Mouse (Mus musculus) kidney, adult 11 months (tissue): Measurements from ENCODE around the gene Rassf3.

ENCODE experiments used
- DNase-seq: peaks from one replicate; pipeline ENCODE4 v3.0.0; 2022

Gene Rassf3

DNA sequence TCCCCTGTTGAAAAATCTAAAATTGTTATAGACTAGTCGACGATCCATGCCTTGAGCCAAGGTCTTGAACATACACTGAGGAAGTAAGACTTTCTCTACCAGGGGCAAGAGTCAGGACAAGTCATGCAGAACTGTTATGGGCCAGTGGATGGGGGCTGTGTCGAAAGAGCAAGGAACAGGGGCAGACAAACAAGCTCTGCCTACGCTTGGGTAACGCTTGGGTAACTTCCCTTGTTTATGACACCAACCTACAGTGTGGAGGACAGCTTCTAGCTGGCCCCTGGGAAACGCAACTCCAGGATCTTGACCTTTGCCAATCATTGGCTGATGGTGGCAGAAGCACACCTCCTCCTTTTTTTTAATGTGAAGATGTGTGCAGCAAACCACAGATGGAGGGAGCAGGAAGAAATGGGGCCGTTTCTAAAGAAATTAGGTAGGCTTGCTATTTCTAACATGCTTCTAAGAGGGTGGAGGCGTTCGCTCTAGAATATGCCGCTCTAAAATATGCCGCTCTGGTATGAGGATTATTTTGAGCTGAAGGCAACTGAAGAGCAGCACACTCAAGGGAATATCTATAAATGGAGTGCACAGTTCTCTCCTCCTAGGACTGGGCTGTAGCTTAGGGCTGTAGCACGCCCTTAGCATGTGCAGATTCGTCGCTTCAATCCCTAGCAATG is 12.6 kb upstream of the Rassf3 start:
- DNase-seq: peak; percentile 91

DNA sequence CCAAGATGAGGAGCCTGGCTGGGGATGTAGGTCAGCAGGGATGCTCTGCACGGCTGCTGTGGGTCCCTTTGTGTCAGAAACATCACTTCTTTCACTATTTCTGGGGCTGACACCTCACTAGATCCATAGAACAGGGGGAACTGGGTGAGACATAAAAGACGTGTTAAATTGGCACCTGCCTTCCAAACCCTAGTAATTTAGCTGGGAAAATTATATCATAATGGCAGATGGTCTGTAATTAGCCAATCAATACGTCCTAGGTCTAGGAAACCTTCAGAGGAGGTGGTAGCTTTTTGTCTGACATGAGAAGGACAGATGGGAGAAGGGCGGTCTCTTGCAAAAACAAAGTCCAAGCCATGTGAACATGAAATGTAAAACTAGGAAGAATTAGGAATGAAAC is 11.6 kb upstream of the Rassf3 start:
- DNase-seq: no peak

DNA sequence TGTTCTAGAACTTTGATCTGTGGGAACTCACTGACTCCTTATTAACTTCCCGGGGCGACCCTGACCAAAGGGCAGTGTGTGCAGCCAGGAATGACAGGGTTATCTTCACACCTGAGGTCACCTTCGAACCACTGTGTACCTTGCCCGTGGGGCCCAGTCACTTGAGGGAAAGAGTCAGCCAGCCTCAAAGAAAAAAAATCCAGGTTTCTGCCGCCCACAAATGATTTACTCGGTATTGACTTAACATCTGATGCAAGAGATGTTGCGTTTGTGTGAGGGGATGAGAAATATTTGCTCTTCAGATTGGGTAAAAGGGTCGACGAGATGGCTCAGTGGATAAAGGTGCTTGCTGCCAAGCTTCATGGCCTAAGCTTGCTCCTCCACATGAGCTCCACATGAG is 10.2 kb upstream of the Rassf3 start:
- DNase-seq: peak; percentile 86

DNA sequence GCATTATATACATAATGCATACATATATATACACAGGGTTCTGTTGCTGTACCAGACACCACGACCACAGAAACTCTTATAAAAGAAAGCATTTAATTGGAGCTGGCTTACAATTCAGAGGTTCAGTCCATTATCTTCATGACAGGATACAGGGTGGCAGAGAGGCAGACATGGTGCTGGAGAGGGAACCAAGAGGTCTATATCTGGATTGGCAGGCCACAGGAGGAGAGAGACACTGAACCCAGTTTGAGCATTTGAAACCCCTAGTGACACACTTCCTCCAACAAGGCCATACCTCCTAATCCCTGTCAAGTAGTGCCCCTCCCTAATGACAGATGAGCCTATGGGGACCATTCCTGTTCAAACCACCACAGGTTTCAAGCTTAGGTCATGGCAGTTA is 7.2 kb upstream of the Rassf3 start:
- DNase-seq: no peak

DNA sequence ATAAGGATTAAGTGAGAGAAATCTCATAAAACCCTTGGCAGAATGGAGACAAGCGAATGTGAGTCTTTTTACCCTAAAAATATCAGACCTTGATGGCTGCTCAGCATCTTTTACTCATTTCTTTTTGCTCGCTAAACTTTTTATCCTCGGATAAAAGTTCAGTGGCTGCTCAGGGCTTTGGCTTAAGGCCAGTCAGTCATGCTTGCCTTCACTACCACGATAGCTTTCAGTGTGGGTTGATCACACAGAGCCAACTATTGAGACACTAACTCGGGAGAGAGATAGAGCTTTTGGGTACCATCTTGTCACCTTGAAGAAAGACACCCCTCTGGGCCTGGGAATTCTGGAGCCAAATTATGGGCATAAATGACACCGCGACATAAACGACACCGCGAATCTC is 5.0 kb upstream of the Rassf3 start:
- DNase-seq: peak; percentile 40

DNA sequence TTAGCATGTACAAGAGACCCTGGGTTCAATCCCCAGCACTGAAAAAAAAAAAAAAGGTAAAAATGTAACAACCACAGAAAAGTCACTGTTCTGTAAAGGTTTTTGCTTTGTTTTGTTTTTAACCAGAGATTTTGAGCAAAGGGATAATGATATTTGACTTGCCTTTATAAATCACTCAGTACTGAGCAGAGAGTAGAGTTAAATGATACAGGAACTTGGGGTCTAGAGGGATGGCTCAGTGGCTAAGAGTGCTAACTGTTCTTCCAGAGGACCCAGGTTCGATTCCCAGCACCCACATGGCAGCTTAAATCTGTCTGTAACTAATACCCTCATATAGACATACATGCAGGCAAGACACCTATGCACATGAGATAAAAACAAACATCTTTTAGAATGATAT is 3.8 kb upstream of the Rassf3 start:
- no peak for DNase-seq

DNA sequence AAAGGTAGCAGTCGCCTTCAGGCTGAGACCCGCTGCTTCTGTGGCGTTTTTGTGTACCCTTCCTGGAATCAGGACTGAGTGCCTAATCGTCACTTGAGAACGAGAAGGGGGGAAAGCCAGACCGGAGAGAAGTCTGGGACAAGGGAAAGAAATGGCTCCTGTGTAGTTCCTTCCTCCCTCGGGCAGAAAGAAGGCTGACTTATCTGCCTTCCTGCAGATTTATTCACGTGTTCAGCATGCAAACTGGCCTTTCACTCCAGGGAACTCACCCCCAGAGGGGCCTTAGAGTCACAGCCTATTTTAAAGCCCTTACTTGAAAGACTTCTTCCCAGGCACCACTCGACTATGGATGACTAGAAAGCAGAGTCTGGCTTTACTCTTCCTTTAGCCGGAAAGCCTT is 1.3 kb upstream of the Rassf3 start:
- DNase-seq: no peak

DNA sequence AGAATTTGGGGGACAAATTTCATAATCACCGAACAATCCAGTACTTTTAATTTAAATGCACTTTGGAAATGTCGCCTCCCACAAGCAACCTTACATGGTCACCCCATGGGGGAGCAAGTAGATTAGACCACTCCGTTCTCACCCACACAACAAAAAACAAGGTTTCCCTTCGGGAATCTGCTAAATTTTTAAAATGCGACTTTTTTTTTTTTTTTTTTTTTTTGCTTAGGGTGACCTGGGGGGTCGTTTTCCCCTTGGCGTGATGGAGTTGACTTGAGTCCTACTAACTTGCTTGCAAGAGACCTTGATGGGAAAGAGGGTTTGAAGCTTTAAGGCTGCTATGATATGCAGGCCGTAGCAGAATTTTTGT is 806 bp upstream of the Rassf3 start:
- no peak for DNase-seq

DNA sequence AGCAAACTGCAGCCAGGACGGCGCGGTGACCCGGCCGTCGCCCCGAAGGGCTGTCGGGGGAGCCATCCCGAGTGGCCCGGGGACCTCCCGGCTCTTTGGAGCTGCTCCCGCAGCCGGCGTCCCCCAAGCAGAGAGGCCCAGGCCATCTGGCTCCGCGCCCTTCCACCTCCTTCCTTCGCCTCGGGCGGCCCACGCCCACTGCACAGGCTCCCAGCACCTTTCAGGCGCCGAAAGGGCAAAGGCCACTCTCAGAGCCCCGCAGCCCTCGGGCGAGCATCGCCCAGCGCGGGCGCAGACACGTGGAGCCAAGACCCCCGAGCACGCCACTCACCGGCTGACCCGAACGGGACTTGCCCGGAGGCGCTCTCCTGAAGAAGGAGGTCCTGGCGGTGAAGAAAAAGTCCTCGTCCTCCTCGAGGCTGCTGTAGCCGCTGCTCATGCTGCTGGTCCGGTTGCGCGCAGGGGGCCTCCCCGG is 438 bp downstream of the Rassf3 start:
- DNase-seq: peak; percentile 79

DNA sequence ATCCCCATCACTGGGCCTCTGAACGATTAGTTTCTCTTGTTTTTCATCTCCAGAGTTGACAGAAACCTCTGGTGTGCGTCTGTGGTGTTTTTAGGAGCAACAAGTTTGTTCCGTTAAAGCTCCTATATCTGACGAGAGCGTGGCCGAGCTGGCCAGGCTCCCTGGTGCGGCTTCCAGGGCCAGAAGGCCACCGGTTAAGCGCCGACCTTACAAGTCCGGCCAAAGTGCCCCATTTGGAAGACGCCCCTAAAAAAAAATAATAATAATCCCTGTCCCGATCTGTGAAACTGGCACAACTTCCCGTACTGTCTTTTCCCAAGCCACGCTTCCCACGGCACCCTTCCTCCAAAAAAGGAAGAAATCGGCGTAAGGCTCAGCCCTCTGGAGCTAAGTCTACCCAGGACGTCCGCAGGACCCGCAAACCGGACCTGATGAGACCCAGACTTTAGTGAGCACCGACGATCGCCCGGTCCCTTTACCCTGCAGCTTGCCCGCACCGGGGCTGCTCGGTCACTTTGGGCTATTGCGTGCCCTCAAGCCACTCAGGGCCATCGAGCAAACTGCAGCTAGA is 961 bp downstream of the Rassf3 start:
- DNase-seq: peak; percentile 30

DNA sequence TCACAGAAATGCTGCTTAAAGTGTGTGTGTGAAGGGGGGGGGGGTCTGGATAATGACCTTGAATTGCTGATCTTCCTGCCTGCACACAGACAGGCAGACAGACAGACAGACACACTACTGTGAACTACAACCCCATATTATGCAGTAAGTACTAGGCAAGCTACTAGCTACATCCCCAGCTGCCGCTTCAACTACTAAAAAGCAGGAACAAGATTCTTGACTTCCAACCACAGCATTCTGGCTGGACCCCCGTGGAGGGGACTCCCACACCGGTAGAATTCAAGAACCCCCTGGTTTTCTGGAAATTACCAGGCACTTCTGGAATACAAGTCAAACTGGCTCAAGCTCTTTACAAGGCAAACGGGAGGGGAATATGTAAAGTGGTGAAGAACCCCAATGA is 1.9 kb downstream of the Rassf3 start:
- DNase-seq: no peak

DNA sequence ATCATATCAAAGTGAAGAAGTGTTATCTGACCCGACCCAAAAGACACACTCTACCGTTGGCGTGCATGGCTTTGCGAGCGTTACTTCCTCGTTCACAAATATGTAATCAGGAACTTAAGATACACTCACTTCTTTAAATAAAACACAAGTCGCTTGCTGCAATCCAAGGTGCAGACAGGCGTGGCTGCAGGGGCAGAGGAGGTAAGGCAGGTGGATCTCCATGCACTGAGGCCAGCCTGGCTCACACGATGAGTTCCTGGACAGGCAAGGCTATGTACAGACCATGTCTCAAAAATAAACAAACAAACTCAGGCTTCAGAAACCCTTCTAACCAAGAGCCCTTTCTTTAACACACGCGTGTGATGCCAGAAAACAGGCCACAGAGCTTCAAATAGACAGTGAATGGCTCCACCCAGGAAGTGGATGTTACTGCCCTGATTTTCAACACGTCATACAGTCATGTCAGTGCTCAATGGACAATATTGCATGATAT is 2.4 kb downstream of the Rassf3 start:
- DNase-seq: no peak

DNA sequence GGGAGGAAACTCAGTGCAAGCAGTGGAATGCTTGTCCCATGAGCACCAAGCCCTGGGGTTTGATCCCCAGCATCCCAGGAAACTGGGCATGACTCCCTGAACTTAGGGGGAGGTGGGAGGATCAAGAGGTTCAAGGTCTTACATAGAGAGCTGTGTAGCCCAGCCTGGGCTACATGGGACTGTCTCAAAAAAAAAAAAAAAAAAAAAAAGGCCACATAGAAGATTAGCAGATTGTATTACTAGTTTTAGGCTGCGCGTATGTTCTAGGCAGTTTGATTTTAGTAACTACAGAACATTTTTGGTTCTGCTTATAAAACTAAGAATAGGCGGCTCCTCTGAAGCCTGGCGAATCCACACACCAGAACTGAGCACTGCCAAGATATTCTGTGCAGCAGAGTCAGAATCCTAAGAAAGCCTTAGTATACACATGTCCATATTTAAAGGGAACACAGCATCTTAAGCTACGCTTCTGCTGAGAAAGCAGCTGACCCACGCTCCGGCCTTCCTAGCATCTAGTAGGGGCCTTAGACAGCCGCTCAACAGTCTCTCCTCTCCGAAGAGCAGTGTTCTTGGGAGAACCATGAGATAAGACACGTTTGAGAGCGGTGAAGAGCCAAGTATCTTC is 3.4 kb downstream of the Rassf3 start:
- no peak for DNase-seq

DNA sequence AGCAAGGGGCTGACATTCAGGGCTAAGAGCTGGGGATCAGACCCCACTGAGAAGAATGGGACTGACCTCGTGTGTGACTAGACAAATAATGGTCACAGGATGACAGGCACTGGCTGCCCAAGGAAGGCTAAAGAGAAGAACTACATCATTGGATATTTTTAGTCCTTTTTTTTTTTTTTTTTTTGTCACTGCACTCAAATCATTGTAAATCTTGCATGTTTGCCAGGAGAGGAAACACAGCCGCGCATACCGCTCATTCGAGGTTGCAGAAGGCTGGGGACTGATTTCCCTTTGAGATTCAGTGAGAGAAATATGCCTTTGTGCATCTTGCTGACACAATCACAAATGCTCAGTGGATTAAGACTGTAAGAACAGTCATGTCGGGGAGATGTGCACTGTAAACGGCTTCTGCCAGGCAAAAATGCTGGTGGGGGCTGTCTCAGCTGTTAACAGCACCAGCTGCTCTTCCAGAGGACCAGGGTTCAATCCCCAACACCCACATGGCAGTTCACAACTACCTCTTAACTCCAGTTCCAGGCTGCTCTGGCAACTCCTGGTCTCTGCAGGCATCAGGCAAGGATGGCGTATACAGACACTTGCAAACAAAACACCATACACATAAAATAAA is 4.5 kb downstream of the Rassf3 start:
- peak; percentile 44 for DNase-seq

DNA sequence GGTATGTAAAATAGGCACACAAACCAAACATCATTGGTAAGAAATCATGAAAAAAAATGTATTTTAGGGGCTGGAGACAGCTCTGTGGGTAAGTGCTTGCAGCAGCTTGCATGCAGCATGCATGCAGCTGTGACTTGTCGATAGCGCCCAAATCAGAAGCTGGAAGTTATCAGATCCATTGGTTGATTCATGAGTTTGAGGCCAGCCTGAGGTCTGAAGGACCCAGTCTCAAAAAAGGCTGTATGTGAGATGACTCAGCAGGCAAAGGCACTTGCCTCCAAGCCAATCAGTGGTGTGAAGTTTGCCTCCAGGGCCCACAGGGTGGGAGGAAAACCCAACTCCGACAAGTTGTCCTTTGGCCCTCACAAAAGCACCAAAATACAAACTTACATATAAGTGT is 6.5 kb downstream of the Rassf3 start:
- no peak for DNase-seq

DNA sequence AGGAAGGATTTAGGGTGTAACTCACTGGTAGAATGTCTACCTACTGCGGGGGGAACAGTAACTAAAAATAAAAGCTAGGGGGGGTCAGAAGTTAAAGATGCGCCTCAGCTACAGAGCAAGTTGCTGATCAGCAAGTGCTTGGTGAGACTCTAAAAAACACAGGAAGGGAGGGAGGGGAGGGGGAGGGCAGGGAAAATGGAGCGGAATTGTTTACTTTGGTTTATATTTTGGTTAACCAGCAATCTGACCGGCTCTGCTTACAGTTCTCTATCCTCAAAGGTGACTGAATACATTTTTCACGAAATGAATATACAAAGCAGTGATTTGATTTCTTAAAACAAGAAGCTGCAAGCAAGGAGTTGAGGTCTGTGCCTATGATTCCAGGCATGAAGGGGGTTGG is 7.2 kb downstream of the Rassf3 start:
- DNase-seq: no peak

DNA sequence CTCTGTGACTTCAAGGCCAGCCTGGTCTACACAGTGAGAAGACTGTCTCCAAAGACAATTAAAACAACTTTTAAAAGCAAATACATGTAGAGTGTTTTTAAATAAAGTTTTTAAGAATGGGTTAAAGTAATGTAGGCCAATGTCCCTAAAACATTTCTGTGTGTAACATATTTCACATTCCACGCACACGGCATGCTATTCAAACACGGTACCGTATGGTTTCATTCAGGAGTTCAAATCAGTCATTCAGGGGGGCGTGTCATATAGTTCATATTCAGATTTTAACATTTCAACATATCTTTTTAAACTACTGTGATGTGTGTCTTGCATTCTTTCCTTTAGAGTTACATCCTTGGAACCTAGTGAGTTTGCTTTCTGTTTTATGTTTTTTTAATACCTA is 7.9 kb downstream of the Rassf3 start:
- no peak for DNase-seq

DNA sequence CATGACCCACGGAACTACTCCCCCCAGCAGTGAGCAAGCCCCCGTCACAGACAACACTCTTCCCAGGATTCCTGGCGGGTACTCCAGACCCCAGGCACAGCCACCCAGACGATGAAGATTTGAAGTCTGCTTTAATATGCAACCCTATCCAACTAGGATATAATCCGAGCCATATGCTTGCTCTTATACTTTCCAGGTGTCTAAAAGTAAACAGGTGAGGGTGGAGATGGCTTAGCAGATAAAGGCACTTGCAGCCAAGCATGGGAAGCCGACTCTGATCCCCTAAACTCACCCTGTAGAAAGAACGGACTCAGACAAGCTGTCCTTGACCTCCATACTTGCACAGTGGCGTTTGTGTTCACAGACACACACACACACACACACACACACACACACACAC is 8.4 kb downstream of the Rassf3 start:
- DNase-seq: no peak

DNA sequence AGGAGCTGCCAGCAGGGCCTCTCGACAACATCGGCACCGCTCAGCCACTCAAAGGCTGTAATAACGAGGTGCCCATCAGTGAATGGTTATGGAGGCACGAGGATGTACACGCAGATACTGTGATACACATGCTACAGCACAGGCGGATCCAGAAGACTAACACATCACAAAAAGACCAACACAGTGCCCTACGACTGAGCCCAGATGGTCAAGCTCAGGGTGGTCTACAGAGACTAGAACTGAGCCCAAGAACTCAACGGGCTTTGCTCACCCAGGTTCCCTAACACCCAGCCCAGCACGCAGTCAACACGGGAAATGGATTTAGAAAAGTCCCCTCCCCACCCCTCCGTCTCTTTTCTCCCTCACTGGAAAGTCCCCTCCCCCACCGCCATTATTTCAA is 9.1 kb downstream of the Rassf3 start:
- no peak for DNase-seq

DNA sequence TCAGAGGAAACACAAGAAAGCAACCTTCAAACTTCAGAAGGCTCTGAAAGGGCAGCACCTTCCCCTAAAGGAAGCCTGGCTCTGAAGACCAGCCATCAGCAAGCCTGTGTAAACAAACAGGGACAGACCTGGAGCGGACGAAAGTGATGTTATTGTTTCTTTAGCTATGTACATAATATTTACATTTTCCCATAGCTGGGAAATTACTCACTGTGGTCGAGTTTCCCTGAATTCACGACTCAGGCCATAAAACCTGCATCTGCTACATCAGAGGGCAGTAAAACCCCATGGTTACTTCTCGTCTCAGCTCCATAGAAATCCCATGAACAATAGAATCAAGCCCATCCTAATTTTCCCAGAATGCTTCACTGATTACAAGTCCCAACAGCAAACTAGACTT is 11.1 kb downstream of the Rassf3 start:
- DNase-seq: no peak

DNA sequence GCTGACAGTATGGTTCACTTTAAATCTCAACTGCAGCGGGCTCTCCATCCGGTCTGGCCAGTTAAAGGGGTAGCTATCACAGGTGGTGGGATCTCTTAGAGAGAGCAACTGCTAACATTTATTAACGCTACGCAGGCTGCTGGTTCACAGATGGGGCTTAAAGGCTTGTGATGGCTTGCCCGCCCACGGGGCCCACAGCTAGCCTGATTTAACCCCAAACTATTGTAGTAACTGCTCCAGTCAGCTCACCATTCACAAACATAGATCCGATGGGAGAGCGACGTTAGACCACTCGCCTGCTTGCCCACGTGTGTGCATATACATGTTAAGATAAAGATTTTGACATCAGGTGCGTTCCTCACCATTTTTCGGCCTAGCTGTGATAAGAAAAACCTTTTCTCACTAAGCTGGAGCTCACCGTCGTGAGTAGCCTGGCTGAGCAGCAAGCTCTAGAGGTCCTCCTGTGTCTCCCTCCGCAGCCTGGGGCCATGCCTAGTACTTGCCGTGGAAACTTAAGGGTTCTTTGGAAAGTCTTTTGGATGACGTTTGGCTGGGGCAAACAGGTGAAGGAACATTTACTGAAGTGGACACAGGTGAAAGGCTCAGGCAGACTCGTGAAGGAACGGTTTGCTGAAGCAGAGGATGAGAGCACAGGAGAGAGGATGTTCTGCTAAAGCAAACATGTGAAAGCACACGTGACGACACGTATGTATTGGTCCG is 13.8 kb downstream of the Rassf3 start:
- DNase-seq: no peak

DNA sequence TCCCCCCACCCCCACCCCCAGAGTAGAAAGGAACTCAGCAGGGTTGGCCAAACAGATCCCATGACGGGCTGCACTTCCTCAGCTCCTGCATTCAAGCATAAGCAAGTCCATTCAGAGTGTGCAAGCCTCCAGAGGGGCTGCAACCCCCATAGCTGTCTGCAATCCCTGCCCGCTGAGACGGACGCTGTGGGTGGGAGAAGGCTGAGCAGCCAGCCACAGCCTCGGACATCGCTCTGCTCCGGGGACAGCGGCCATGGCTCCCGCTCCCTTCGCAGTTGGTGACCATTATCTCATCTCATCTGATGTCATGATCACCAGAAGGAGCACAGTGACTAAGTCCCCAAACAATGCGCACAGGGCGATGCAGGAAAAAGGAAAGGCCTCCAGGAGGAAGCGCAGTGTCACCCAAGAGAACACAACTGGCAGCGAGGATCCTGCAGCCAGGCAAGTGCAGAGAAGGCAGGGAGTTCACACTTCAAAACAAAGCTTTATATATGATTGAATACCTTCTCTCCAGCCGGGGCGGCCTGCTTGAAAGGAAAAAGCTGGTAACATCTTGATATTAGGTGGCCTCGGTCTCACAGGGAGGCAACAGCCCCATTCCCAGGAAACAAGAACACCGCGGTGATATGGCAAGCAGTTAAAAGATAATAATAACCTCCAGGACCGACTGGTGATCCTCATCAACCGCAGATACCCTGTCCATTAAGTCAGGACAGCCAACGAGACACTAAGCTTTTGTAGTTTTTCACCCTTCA is 14.6 kb downstream of the Rassf3 start:
- peak; percentile 65 for DNase-seq
